Mouse (Mus musculus) liver, postnatal 0 days (tissue): Measurements from ENCODE around the gene Oxt.

ENCODE experiments used
- CTCF ChIP-seq: sonication (generic); IDR thresholded peaks from 2 replicates; pipeline ENCODE4 v1.5.1; 2016; ENCODE audit warnings: antibody characterized with exemption, low read depth
- EP300 ChIP-seq: IDR thresholded peaks from 2 replicates; pipeline ENCODE4 v1.6.1; 2016; ENCODE audit warnings: antibody characterized with exemption, low read depth, mild to moderate bottlenecking

- TF ChIP-seq CTCF (no peak), EP300 (no peak)
These were observed 8.1 kb downstream of the Oxt start for GRCm38 (mm10) chr2:130583902-130584560.
